Mouse (Mus musculus) gastrocnemius, adult 2 months (tissue): ENCODE measurements around the gene Sestd1. TPM values are rescaled to one million over a fixed set of nuclear protein-coding genes. Genes with fewer than 3 reads are reported as not detected.

ENCODE experiments used
- DNase-seq: peaks from one replicate; pipeline ENCODE4 v3.0.0; 2022
- H3K27ac ChIP-seq: fragments of 200-600 bp; 2 replicates; pipeline ENCODE4 v1.8.1; 2022; ENCODE audit warnings: mild to moderate bottlenecking
- H3K4me3 ChIP-seq: fragments of 200-600 bp; 2 replicates; pipeline ENCODE4 v1.8.1; 2022; ENCODE audit warnings: mild to moderate bottlenecking, moderate library complexity
- CTCF ChIP-seq: fragments of 200-600 bp; IDR thresholded peaks from 2 replicates; pipeline ENCODE4 v1.8.1; 2022; ENCODE audit warnings: antibody characterized with exemption, mild to moderate bottlenecking, moderate library complexity
- intact Hi-C: fragments of 180-260 bp; cut with DNase I; formaldehyde crosslinking; loops from one replicate; pipeline ENCODE4 v1.15.1; 2025
- total RNA-seq, 2 experiments: library from RNA; stranded (reverse); gene quantifications; 2 replicates each; pipeline ENCODE4 v1.2.3; 2021

The Sestd1 gene
- total RNA-seq, 2 experiments from 2014 or later, result 9.8 to 10.3 TPM

DNA sequence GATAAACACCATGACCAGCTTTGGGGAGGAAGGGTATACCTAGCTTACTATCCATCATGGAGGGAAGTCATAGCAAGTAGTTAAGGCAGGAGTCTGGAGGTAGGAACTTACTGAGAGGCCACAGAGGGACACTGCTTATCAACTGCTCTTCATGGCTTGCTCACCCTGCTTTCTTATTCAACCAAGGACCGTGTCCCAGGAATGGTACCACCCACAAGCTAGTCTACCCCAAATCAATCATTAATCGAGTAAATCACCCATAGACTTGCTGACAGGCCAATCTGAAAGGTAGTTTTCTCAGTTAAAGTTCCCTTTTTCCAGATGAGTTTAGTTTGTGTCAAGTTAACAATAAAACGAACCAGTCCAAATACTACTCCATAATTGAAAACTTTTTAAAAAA is 117.0 kb downstream of the Sestd1 start:
- no peak for TF ChIP-seq CTCF
- intact Hi-C loops, result no loop called here
- Histone ChIP-seq H3K4me3 (no peak overlapping the region), H3K27ac (no peak overlapping the region)
- no peak for DNase-seq

DNA sequence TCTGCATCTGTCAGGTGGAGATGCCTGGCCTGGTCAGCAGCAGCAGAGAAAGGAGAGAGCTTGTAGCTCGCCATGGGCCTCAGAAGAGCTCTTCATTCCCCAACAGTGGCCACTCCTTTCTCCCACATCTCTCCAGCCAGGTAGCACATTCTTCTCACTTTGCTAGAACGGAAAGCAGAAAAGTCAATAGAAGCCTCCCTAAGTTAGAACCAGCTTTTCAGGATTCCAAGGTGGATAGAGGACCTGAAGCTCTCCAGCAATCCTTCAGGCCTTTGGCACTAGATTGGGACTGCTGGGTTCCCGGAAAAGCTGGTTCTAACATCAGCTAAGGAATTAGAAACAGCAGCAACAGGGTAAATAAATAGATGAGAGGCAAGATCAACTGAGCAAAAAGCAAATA is 118.3 kb downstream of the Sestd1 start:
- Histone ChIP-seq H3K27ac (no peak overlapping the region), H3K4me3 (no peak overlapping the region)
- no peak for DNase-seq
- intact Hi-C loops, result no loop called here
- no peak for TF ChIP-seq CTCF

DNA sequence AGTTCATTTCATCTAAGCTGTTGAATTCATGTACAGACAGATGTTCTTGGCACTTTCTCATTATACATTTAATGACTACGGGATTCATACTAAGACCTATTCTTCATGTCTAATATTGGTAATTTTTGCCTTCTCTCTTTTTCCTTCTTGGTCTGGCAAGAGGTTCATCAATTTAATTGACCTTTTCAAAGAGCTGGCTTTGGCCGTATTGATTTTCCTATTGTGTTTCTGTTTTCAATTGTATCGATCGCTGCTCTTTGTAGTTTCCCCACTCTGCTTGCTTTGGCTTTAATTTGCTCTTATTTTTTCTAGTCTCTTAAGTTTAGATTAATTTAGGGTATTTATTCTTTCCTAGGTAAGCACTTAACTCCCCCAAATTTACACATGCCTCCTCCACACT is 122.8 kb downstream of the Sestd1 start:
- no peak for TF ChIP-seq CTCF
- no peak overlapping the region for H3K4me3 ChIP-seq
- DNase-seq, result no peak
- intact Hi-C loops, result no loop called here
- no peak overlapping the region for H3K27ac ChIP-seq

DNA sequence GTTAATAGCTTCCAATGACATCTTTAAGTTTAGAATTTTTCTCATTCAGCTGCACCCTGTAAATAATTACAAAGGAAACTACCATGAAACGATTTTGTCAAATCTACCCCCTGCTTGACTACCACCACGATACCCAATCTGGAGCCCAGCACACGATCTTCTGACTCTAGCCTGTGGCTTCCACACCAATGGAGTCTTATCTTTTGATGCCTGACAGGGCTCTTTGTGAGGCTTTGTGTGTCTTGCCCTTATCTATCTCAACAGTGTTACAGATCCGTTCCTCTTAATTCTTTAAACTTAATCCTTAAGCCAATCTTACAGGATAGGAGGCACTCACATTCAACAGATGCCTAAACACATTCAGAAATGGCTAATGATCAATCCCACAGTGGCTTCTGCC is 126.3 kb downstream of the Sestd1 start:
- H3K27ac ChIP-seq, result no peak overlapping the region
- intact Hi-C loops, result no loop called here
- no peak for TF ChIP-seq CTCF

DNA sequence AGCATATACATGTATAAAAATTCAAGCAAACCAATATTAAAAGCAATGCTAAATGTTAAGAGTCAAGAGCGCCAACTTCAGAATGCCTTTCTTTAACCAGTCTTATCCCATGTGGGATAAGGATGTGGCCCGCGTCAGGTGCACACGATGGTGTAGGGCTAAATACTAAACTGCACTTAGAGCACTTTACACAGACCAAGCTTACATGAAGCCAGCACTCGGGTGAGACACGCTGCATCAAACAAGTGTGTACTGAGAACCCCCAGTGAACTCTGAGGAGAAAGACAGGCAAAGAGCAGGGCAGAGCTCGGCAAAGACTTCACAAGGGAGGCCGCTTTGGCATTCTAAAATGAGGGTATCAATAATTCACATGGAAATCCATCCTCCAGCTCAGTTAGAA is 129.1 kb downstream of the Sestd1 start:
- intact Hi-C loops, result no loop called here
- H3K27ac ChIP-seq, result no peak overlapping the region
- no peak for TF ChIP-seq CTCF
- DNase-seq, result no peak
- no peak overlapping the region for H3K4me3 ChIP-seq

More for the DNA sequence above, 126.3 kb downstream of the Sestd1 start:
- DNase-seq, result no peak
- H3K4me3 ChIP-seq, result no peak overlapping the region

DNA sequence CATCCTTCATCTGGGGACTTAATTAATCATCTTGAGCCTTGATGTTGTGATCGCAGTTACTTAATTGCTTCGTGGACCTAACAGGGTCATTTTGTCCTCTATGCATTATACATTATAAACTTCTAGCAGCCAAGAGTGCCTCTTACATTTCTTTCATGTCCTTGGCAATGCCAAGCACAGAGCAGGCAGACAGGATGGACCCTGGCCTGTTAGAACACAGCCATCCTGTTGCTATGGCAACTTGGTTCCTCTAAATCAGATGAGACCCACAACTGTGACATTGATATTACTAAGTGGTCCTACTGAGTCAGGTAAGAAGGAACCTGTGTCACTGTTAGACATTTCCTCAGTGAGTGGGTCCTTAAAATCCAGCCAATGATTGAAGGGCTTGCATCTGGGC is 130.8 kb downstream of the Sestd1 start:
- intact Hi-C loops, result no loop called here
- no peak for TF ChIP-seq CTCF

DNA sequence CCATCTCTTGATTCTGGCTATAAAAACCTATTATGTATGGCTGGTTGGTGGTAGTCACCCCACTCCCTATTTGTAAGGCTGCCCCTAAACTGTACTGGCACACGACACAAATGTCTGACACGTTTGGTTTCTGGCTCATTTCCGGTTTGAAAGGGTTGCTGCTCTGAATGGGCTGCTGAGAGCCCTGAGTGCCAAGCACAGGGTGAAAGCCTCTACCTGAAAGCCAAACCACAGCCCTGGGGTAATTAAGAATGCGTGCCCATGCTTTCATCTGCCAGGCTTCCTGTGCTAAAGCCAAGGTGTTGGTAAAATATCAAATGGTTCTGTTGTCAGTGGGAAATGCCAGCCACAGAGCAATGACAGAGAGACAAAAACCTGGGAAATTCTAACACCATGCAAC is 132.2 kb downstream of the Sestd1 start:
- Histone ChIP-seq H3K4me3 (no peak overlapping the region), H3K27ac (no peak overlapping the region)
- no peak for TF ChIP-seq CTCF
- intact Hi-C loops, result no loop called here
- no peak for DNase-seq

More for the DNA sequence above, 130.8 kb downstream of the Sestd1 start:
- Histone ChIP-seq H3K27ac (no peak overlapping the region), H3K4me3 (no peak overlapping the region)
- no peak for DNase-seq

DNA sequence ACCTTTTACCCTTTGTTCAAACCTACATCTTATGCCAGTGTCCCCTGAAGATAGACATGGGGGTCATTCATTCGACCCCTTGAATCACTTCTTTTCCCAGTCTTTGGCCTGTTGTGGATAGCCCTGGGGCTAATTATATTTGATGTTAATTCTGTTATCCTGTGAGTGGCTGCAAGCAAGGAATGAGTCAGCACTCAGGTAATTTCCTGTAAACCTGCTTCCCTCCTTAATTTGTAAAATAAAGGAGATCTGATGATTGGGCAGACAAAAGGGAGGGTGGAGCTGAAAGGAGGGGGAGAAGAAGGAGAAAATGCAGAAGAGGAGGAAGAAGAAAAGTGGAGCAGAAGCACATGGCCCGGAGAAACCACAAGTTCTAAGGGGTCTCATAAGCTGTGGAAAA is 133.4 kb downstream of the Sestd1 start:
- no peak overlapping the region for H3K27ac ChIP-seq
- intact Hi-C loops, result no loop called here
- H3K4me3 ChIP-seq, result no peak overlapping the region
- no peak for TF ChIP-seq CTCF
- DNase-seq, result no peak

DNA sequence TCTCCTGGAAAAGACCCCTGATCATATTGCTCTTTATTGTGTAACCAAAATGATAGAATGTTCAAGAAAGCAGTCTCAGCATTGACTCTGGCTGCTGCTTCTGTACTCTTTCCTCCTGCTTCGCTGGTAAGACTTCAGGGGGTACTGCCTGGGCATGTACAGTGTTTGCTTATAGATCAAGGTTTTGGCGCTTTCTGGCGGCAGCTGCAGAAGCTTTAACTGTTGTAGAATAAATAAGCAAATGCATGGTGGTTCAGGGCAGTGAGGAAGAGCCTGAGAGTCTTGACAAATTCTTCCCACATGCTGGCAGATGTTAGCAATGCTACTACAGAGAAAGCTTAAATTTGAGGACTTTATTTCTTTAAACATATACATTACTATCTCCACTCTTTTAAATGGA is 134.1 kb downstream of the Sestd1 start:
- intact Hi-C loops, result no loop called here
- no peak overlapping the region for H3K4me3 ChIP-seq
- H3K27ac ChIP-seq, result no peak overlapping the region
- no peak for TF ChIP-seq CTCF
- no peak for DNase-seq

DNA sequence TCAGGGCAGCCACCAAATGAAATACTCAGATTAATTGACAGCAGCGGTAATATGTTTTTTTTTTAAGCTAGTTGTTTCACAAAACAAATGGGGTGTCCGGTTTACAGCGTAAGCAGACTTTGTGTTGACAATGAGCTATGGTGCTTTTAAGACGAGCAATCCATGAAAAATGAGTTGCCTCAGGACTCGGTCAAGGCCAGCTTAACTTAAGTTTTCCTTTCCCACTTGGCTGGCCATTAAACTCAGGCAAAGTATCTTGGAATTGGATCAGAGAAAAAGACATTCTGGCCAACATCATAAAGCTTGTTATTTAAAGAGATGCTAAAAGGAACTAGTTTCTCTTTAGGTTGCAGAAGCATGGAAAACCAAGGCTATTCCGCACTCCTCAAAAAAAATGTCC is 136.9 kb downstream of the Sestd1 start:
- Histone ChIP-seq H3K27ac (no peak overlapping the region), H3K4me3 (no peak overlapping the region)
- intact Hi-C loops, result no loop called here
- no peak for TF ChIP-seq CTCF
- DNase-seq, result no peak

DNA sequence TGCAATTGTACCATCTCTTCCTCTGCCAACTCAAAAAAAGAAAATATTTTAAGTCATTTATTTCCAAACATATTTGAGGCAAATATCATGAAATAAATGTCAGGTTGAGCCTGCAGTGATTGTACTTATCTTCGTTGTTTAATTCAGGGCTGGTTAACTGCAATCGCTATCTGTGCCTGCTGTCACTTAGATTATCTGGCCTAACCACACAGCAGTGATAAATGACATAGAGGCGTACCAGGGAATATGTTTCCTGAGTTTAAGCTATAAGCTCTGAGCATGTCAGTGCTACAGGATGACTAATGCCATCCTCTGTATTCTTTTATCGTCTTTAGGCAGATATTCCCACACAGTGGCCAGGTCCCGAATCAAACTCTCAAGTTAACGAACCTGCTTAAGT is 141.5 kb downstream of the Sestd1 start:
- no peak for TF ChIP-seq CTCF
- no peak for DNase-seq
- intact Hi-C loops, result no loop called here
- H3K4me3 ChIP-seq, result no peak overlapping the region
- no peak overlapping the region for H3K27ac ChIP-seq

DNA sequence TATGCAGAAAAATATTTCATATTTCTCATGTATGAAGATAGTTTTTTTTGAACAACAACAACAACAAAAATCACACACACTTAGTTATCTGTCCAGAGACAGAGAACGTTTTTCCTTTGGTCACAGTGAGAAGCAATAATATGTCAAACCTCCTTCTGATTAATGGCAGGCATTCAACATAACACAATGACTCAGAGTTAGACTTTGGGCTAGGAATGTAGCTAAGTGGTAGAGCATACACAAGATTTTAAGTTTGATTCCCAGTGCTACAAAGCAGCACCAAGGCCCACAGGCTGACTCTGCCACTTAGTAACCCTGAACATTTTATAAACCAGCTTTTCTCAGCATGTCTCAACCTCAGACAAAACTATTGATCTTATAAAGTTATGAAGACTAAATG is 145.5 kb downstream of the Sestd1 start:
- no peak for TF ChIP-seq CTCF
- intact Hi-C loops, result no loop called here
- no peak for DNase-seq
- Histone ChIP-seq H3K4me3 (no peak overlapping the region), H3K27ac (no peak overlapping the region)

DNA sequence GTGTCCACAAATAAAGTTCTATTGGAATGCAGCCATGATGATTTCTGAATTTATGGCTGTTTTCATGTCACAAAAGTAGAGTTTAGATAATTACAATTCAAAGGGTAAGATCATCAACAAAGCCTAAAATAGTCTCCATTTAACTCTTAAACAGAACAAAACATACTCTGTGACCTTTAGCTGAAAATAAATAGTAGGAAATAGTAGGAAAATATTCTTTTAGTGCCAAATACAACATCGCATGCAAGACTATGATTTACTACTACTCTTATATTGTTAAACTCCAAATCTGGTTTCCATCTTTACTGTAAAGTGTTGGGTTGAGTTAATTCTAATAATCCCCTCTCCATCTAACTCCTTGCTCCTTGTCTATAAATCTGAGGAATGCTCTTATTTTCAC is 147.0 kb downstream of the Sestd1 start:
- Histone ChIP-seq H3K4me3 (no peak overlapping the region), H3K27ac (no peak overlapping the region)
- intact Hi-C loops, result no loop called here
- no peak for DNase-seq
- no peak for TF ChIP-seq CTCF

Other genes starting within 250 kb of the Sestd1 start
- gene Ccdc141, start 110.0 kb downstream of the Sestd1 start, total RNA-seq, result 1 to 10 TPM; 5.4 to 6.5 TPM